Mouse (Mus musculus) liver, adult (tissue): ENCODE measurements around the gene Kctd19.

Experiments
- GATA4 ChIP-seq: IDR thresholded peaks from 2 replicates; pipeline ENCODE4 v1.6.1; 2014; ENCODE audit warnings: mild to moderate bottlenecking, low read length; ENCODE audit not compliant: insufficient replicate concordance

The Kctd19 gene

GRCm38 (mm10) chr8:105389096-105389495, 24.2 kb downstream of the Kctd19 start:
- no peak for TF ChIP-seq GATA4

GRCm38 (mm10) chr8:105387151-105387550, 26.2 kb downstream of the Kctd19 start:
- TF ChIP-seq GATA4, result no peak

GRCm38 (mm10) chr8:105384070-105384469, 29.2 kb downstream of the Kctd19 start:
- no peak for TF ChIP-seq GATA4

- no peak for TF ChIP-seq GATA4
These were observed 33.0 kb downstream of the Kctd19 start for GRCm38 (mm10) chr8:105380308-105380707.

- TF ChIP-seq GATA4, result no peak
These were observed 34.6 kb downstream of the Kctd19 start for GRCm38 (mm10) chr8:105378673-105379072.

GRCm38 (mm10) chr8:105374513-105374966, 38.8 kb downstream of the Kctd19 start:
- TF ChIP-seq GATA4, result no peak

- no peak for TF ChIP-seq GATA4
These were observed 40.3 kb downstream of the Kctd19 start, which contains the start of gene Plekhg4 for GRCm38 (mm10) chr8:105373032-105373431. Gene Plekhg4 (plus strand): TSS chr8:105373274.

GRCm38 (mm10) chr8:105372473-105372872, 40.8 kb downstream of the Kctd19 start:
- TF ChIP-seq GATA4, result no peak

- TF ChIP-seq GATA4, result no peak
These were observed 46.2 kb downstream of the Kctd19 start for GRCm38 (mm10) chr8:105367107-105367506.

GRCm38 (mm10) chr8:105361751-105362702, 51.3 kb downstream of the Kctd19 start:
- no peak for TF ChIP-seq GATA4

GRCm38 (mm10) chr8:105359646-105360045, 53.7 kb downstream of the Kctd19 start:
- no peak for TF ChIP-seq GATA4

- TF ChIP-seq GATA4, result no peak
These were observed 54.1 kb downstream of the Kctd19 start for GRCm38 (mm10) chr8:105359208-105359607.

GRCm38 (mm10) chr8:105356681-105357080, 56.6 kb downstream of the Kctd19 start:
- no peak for TF ChIP-seq GATA4

- TF ChIP-seq GATA4, result no peak
These were observed 57.9 kb downstream of the Kctd19 start for GRCm38 (mm10) chr8:105355179-105356024.

- no peak for TF ChIP-seq GATA4
These were observed 58.8 kb downstream of the Kctd19 start for GRCm38 (mm10) chr8:105354549-105354948.
